In genomic region chr3:55814993-55815625, GRCm38 (mm10) we compare ENCODE assay signal across 26 mouse cellular contexts. TPM values are rescaled to one million over a fixed set of nuclear protein-coding genes. Genes with fewer than 3 reads are reported as not detected.
A peak's percentile ranks its signal among the peaks of the same experiment; 100 is the strongest.
DNase-seq lines count a peak whose midpoint lies in the region; ATAC-seq and TF ChIP-seq lines count a peak whose summit lies in the region.
"Had no signal": no experiment of that assay in that cellular context is flagged by ENCODE, and none has a peak within 500 bp of the region (broad histone marks: within the 10 kb centered on the region; RNA-seq: fewer than 3 reads in every experiment).

No protein-coding gene starts in this region.

- H3K4me3 ChIP-seq in hindbrain, embryonic 13.5 days, result no peak overlapping the region
- no peak overlapping the region for H3K4me3 ChIP-seq in hindbrain, embryonic 10.5 days
- H3K4me3 ChIP-seq in midbrain, embryonic 14.5 days (replicated peaks; ENCODE audit: low read depth, low read length), result no peak overlapping the region
- no peak overlapping the region for H3K4me3 ChIP-seq in midbrain, postnatal 0 days (ENCODE audit: low read depth, low read length)
- H3K4me3 ChIP-seq in embryonic facial prominence, embryonic 11.5 days (ENCODE audit: low read depth, low read length), result no peak overlapping the region
- H3K4me3 ChIP-seq in midbrain, embryonic 16.5 days (ENCODE audit: low read depth, low read length), result no peak overlapping the region
- H3K4me3 ChIP-seq in left cerebral cortex, adult 2 months, result no peak overlapping the region
- H3K4me3 ChIP-seq: embryonic facial prominence, embryonic 15.5 days; erythroblast, embryonic 14.5 days; forebrain, embryonic 10.5 days; heart, embryonic 10.5 days had no signal

- intact Hi-C loops in left cerebral cortex, adult 2 months (cut with DNase I), result no loop called here

- H3K27ac ChIP-seq in hindbrain, embryonic 13.5 days, result peak overlapping the region; percentile 71
- H3K27ac ChIP-seq in hindbrain, embryonic 10.5 days, result no peak overlapping the region
- H3K27ac ChIP-seq in midbrain, embryonic 14.5 days (replicated peaks; ENCODE audit: low read depth, low read length), result peak overlapping the region; percentile 49
- no peak overlapping the region for H3K27ac ChIP-seq in midbrain, postnatal 0 days (ENCODE audit: low read depth, low read length)
- no peak overlapping the region for H3K27ac ChIP-seq in embryonic facial prominence, embryonic 11.5 days (replicated peaks; ENCODE audit: low read depth, low read length)
- H3K27ac ChIP-seq in midbrain, embryonic 16.5 days (ENCODE audit: low read length), result peak overlapping the region; percentile 73
- H3K27ac ChIP-seq in left cerebral cortex, adult 2 months, result no peak overlapping the region
- H3K27ac ChIP-seq: embryonic facial prominence, embryonic 15.5 days; forebrain, embryonic 10.5 days; heart, embryonic 10.5 days had no signal

- TF ChIP-seq CTCF in midbrain, postnatal 0 days (IDR thresholded peaks at IDR 0.05), result no peak
- TF ChIP-seq CTCF in left cerebral cortex, adult 2 months (IDR thresholded peaks at IDR 0.05), result no peak

- no peak overlapping the region for H3K9ac ChIP-seq in hindbrain, embryonic 13.5 days
- H3K9ac ChIP-seq in midbrain, embryonic 14.5 days (replicated peaks; ENCODE audit: low read length), result no peak overlapping the region
- no peak overlapping the region for H3K9ac ChIP-seq in midbrain, postnatal 0 days (replicated peaks; ENCODE audit: low read length, poor library complexity, severe bottlenecking)
- no peak overlapping the region for H3K9ac ChIP-seq in embryonic facial prominence, embryonic 11.5 days (replicated peaks; ENCODE audit: low read length)
- no peak overlapping the region for H3K9ac ChIP-seq in midbrain, embryonic 16.5 days (ENCODE audit: low read depth, low read length)
- H3K9ac ChIP-seq: embryonic facial prominence, embryonic 15.5 days had no signal

- no peak for DNase-seq in hindbrain, embryonic 10.5 days (ENCODE audit: low spot score)
- peak; percentile 57 for DNase-seq in midbrain, embryonic 14.5 days
- DNase-seq in midbrain, postnatal 0 days (ENCODE audit: low spot score), result no peak
- DNase-seq in embryonic facial prominence, embryonic 11.5 days (ENCODE audit: low spot score), result peak; percentile 11
- DNase-seq in left cerebral cortex, adult 2 months (ENCODE audit: extremely low spot score in 1 of 2, low spot score in 2 of 2), result no peak
- DNase-seq: adrenal gland, adult 8-10 months; adrenal gland, postnatal 36 days; cerebellum, adult 11 months; cerebellum, adult 9-10 months; cerebellum, postnatal 25 days; gastrocnemius, postnatal 10 days; heart, adult 18-20 months; heart, postnatal 10 days; heart, postnatal 4 days had no signal

- ATAC-seq in hindbrain, embryonic 13.5 days (ENCODE audit: low FRiP score), result no peak
- ATAC-seq in midbrain, embryonic 14.5 days (ENCODE audit: low FRiP score, low TSS enrichment), result peak; percentile 77; the same call in 1 of the 2 replicates
- ATAC-seq in midbrain, postnatal 0 days (ENCODE audit: low FRiP score), result no peak
- ATAC-seq in embryonic facial prominence, embryonic 11.5 days (replicated peaks; ENCODE audit: insufficient number of reproducible peaks, low FRiP score, low TSS enrichment, low read depth), result no peak
- ATAC-seq in midbrain, embryonic 16.5 days, result peak; percentile 69
- ATAC-seq: activated CD4-positive, CD25-positive, alpha-beta regulatory T cell, adult 4 months; forebrain, embryonic 16.5 days; inflammation-experienced regulatory T-cells, adult 6 months; intestine, postnatal 0 days; Patski had no signal

- no peaks in the 10 kb centered on the region for H3K9me3 ChIP-seq in hindbrain, embryonic 13.5 days
- H3K9me3 ChIP-seq in hindbrain, embryonic 10.5 days, result no peaks in the 10 kb centered on the region
- no peaks in the 10 kb centered on the region for H3K9me3 ChIP-seq in midbrain, embryonic 14.5 days (ENCODE audit: control insufficient read depth, low read length)
- H3K9me3 ChIP-seq in midbrain, postnatal 0 days (ENCODE audit: low read length), result no peaks in the 10 kb centered on the region
- no peaks in the 10 kb centered on the region for H3K9me3 ChIP-seq in embryonic facial prominence, embryonic 11.5 days (replicated peaks; ENCODE audit: control insufficient read depth, low read length)
- no peaks in the 10 kb centered on the region for H3K9me3 ChIP-seq in midbrain, embryonic 16.5 days (replicated peaks; ENCODE audit: control insufficient read depth, low read length, poor library complexity, severe bottlenecking)
- H3K9me3 ChIP-seq: embryonic facial prominence, embryonic 15.5 days; forebrain, embryonic 10.5 days; heart, embryonic 10.5 days had no signal

- H3K4me2 ChIP-seq in hindbrain, embryonic 13.5 days, result no peak overlapping the region
- H3K4me2 ChIP-seq in midbrain, embryonic 14.5 days (ENCODE audit: low read length), result no peak overlapping the region
- H3K4me2 ChIP-seq in midbrain, postnatal 0 days (ENCODE audit: low read depth, low read length, poor library complexity, severe bottlenecking), result no peak overlapping the region
- no peak overlapping the region for H3K4me2 ChIP-seq in embryonic facial prominence, embryonic 11.5 days (ENCODE audit: low read depth, low read length)
- H3K4me2 ChIP-seq in midbrain, embryonic 16.5 days (ENCODE audit: low read length), result no peak overlapping the region
- H3K4me2 ChIP-seq: embryonic facial prominence, embryonic 15.5 days had no signal

- H3K27me3 ChIP-seq in hindbrain, embryonic 13.5 days, result no peaks in the 10 kb centered on the region
- no peaks in the 10 kb centered on the region for H3K27me3 ChIP-seq in hindbrain, embryonic 10.5 days (ENCODE audit: insufficient read depth, poor library complexity, severe bottlenecking)
- H3K27me3 ChIP-seq in midbrain, embryonic 14.5 days (ENCODE audit: control insufficient read depth, insufficient read depth, low read length), result no peaks in the 10 kb centered on the region
- no peaks in the 10 kb centered on the region for H3K27me3 ChIP-seq in midbrain, postnatal 0 days (ENCODE audit: insufficient read depth, low read length)
- no peaks in the 10 kb centered on the region for H3K27me3 ChIP-seq in embryonic facial prominence, embryonic 11.5 days (ENCODE audit: control insufficient read depth, insufficient read depth, low read length)
- H3K27me3 ChIP-seq in midbrain, embryonic 16.5 days (ENCODE audit: control insufficient read depth, insufficient read depth, low read depth, low read length), result no peaks in the 10 kb centered on the region
- H3K27me3 ChIP-seq: CH12.LX; embryonic facial prominence, embryonic 15.5 days; Patski had no signal

- H3K36me3 ChIP-seq in hindbrain, embryonic 13.5 days, result peaks cover 13% of the 10 kb centered on the region; the same call in 1 of the 2 replicates
- H3K36me3 ChIP-seq in hindbrain, embryonic 10.5 days, result no peaks in the 10 kb centered on the region
- no peaks in the 10 kb centered on the region for H3K36me3 ChIP-seq in midbrain, embryonic 14.5 days (ENCODE audit: control insufficient read depth, insufficient read depth, low read length)
- no peaks in the 10 kb centered on the region for H3K36me3 ChIP-seq in midbrain, postnatal 0 days (ENCODE audit: insufficient read depth, low read length)
- H3K36me3 ChIP-seq in embryonic facial prominence, embryonic 11.5 days (replicated peaks; ENCODE audit: control insufficient read depth, insufficient read depth, low read depth, low read length), result no peaks in the 10 kb centered on the region
- peaks cover 8% of the 10 kb centered on the region for H3K36me3 ChIP-seq in midbrain, embryonic 16.5 days (ENCODE audit: control insufficient read depth, insufficient read depth, low read length)
- H3K36me3 ChIP-seq: embryonic facial prominence, embryonic 15.5 days; forebrain, embryonic 10.5 days; heart, embryonic 10.5 days had no signal

- peaks cover 18% of the 10 kb centered on the region for H3K4me1 ChIP-seq in hindbrain, embryonic 13.5 days (replicated peaks)
- no peaks in the 10 kb centered on the region for H3K4me1 ChIP-seq in hindbrain, embryonic 10.5 days (replicated peaks)
- peaks cover 25% of the 10 kb centered on the region for H3K4me1 ChIP-seq in midbrain, embryonic 14.5 days (ENCODE audit: control insufficient read depth, insufficient read depth, low read length)
- H3K4me1 ChIP-seq in midbrain, postnatal 0 days (ENCODE audit: insufficient read depth, low read length), result 0 out of 2 replicates have a peak, but pooled peaks cover 4% of the 10 kb centered on the region
- 0 out of 2 replicates have a peak, but pooled peaks cover 2% of the 10 kb centered on the region for H3K4me1 ChIP-seq in embryonic facial prominence, embryonic 11.5 days (ENCODE audit: control insufficient read depth, insufficient read depth, low read length)
- H3K4me1 ChIP-seq in midbrain, embryonic 16.5 days (ENCODE audit: control insufficient read depth, insufficient read depth, low read length), result peaks cover 12% of the 10 kb centered on the region
- H3K4me1 ChIP-seq: forebrain, embryonic 10.5 days had no signal

- 56% methylated on average over 5 of the region's 5 CpGs for WGBS in hindbrain, embryonic 13.5 days
- WGBS in hindbrain, embryonic 10.5 days, result 72% methylated on average over 5 of the region's 5 CpGs
- WGBS in midbrain, embryonic 14.5 days, result 51% methylated on average over 5 of the region's 5 CpGs
- 42% methylated on average over 5 of the region's 5 CpGs for WGBS in midbrain, postnatal 0 days
- WGBS in embryonic facial prominence, embryonic 11.5 days, result 44% methylated on average over 5 of the region's 5 CpGs
- 47% methylated on average over 5 of the region's 5 CpGs for WGBS in midbrain, embryonic 16.5 days

RNA-seq across cellular contexts. Expression of gene Mab21l1, which starts 32.8 kb away (rescaled TPM):
- 167 and 174 TPM in 2 replicates for polyA plus RNA-seq in hindbrain, embryonic 13.5 days (2015; fragmentation: Nextera tagmentation; extraction: Ambion mirVana)
- polyA plus RNA-seq in hindbrain, embryonic 10.5 days (2016; fragmentation: Nextera tagmentation; extraction: Ambion mirVana), result 26.8 and 57.6 TPM in 2 replicates
- 218 and 237 TPM in 2 replicates for polyA plus RNA-seq in midbrain, embryonic 14.5 days (2014; fragmentation: Nextera tagmentation; extraction: Ambion mirVana)
- 151 and 152 TPM in 2 replicates for total RNA-seq in midbrain, postnatal 0 days (2014; rRNA removed)
- polyA plus RNA-seq in midbrain, postnatal 0 days (2015; fragmentation: Nextera tagmentation; extraction: Ambion mirVana), result 131 and 148 TPM in 2 replicates
- polyA plus RNA-seq in embryonic facial prominence, embryonic 11.5 days (2014; fragmentation: Nextera tagmentation; extraction: Ambion mirVana), result 68.3 and 76.1 TPM in 2 replicates
- polyA plus RNA-seq in midbrain, embryonic 16.5 days (2015; fragmentation: Nextera tagmentation; extraction: Ambion mirVana), result 136 and 156 TPM in 2 replicates
- 1 to 10 TPM; 1.7 to 2.0 TPM for total RNA-seq in left cerebral cortex, adult 2 months (2021)
- total RNA-seq: CH12.LX had no signal
- polyA plus RNA-seq: erythroblast, embryonic 14.5 days; inflammation-experienced regulatory T-cells, adult 6 months had no signal

Comparison
In these comparisons a context has a peak if more than half of its experiments do, and no peak if none do; other contexts are left out.
1. ATAC-seq: peak in midbrain, embryonic 14.5 days (single experiment) and midbrain, embryonic 16.5 days (single experiment); none in hindbrain, embryonic 13.5 days (single experiment), midbrain, postnatal 0 days (single experiment) and embryonic facial prominence, embryonic 11.5 days (single experiment).
2. H3K27ac ChIP-seq: peak in hindbrain, embryonic 13.5 days (single experiment), midbrain, embryonic 14.5 days (single experiment) and midbrain, embryonic 16.5 days (single experiment); none in hindbrain, embryonic 10.5 days (single experiment), midbrain, postnatal 0 days (single experiment), embryonic facial prominence, embryonic 11.5 days (single experiment) and left cerebral cortex, adult 2 months (single experiment).
3. DNase-seq: peak in midbrain, embryonic 14.5 days (single experiment) and embryonic facial prominence, embryonic 11.5 days (single experiment); none in hindbrain, embryonic 10.5 days (single experiment), midbrain, postnatal 0 days (single experiment) and left cerebral cortex, adult 2 months (0 of 2).